Mouse (Mus musculus) cerebellum, adult 9-11 months (tissue): Measurements from ENCODE around the gene Vmn1r52.
"Not testable (repeated sequence)": the region's sequence is repeated elsewhere in the genome, so short reads cannot be mapped to it uniquely, and the experiment has no call there.

Experiments
- DNase-seq: peaks from one replicate; pipeline ENCODE4 v3.0.0; 2022

The Vmn1r52 gene

GRCm38 (mm10) chr6:90174508-90174907 lies at the start of gene Vmn1r52:
Gene Vmn1r52 (plus strand): TSS chr6:90174808.
- no peak for DNase-seq

GRCm38 (mm10) chr6:90160139-90160538 lies 14.5 kb upstream of the Vmn1r52 start:
- DNase-seq: no peak

GRCm38 (mm10) chr6:90202493-90202892 lies 27.9 kb downstream of the Vmn1r52 start, which contains the start of gene V1ra8:
Gene V1ra8 (plus strand): TSS chr6:90202793.
- DNase-seq: not testable (repeated sequence)

GRCm38 (mm10) chr6:90224338-90224737 lies 49.7 kb downstream of the Vmn1r52 start, which contains the start of gene Vmn1r53:
Gene Vmn1r53 (minus strand): TSS chr6:90224438.
- no peak for DNase-seq
